Mouse (Mus musculus) midbrain, embryonic 14.5 days (tissue): Measurements from ENCODE around the gene Tbrg4. TPM values are rescaled to one million over a fixed set of nuclear protein-coding genes. Genes with fewer than 3 reads are reported as not detected.
"Not testable (repeated sequence)": the region's sequence is repeated elsewhere in the genome, so short reads cannot be mapped to it uniquely, and the experiment has no call there.

Experiments
- ATAC-seq: fragments of 200-750 bp; cut with Nextera tagmentation; 2 replicates; pipeline ENCODE4 v1.8.0; 2017; ENCODE audit warnings: moderate number of reproducible peaks, moderate library complexity; ENCODE audit not compliant: low FRiP score, low TSS enrichment
- DNase-seq: peaks from one replicate; pipeline ENCODE4 v3.0.0-alpha.2; 2015
- H3K27ac ChIP-seq: fragments of 300-500 bp; sonication (generic); replicated peaks from 2 replicates; pipeline ENCODE4 v1.5.1; 2014; ENCODE audit warnings: mild to moderate bottlenecking, low read depth, low read length, moderate library complexity
- H3K27me3 ChIP-seq: fragments of 300-500 bp; sonication (generic); 2 replicates; pipeline ENCODE4 v1.6.1; 2014; ENCODE audit warnings: low read length, control low read depth, mixed read lengths; ENCODE audit not compliant: control insufficient read depth, insufficient read depth
- H3K36me3 ChIP-seq: fragments of 300-500 bp; sonication (generic); 2 replicates; pipeline ENCODE4 v1.6.1; 2014; ENCODE audit warnings: low read length, control low read depth; ENCODE audit not compliant: control insufficient read depth, insufficient read depth
- H3K4me1 ChIP-seq: fragments of 300-500 bp; sonication (generic); 2 replicates; pipeline ENCODE4 v1.6.1; 2014; ENCODE audit warnings: mild to moderate bottlenecking, antibody characterized with exemption, low read length, control low read depth; ENCODE audit not compliant: control insufficient read depth, insufficient read depth
- H3K4me2 ChIP-seq: fragments of 300-500 bp; sonication (generic); 2 replicates; pipeline ENCODE4 v1.6.1; 2014; ENCODE audit warnings: mild to moderate bottlenecking, low read length, moderate library complexity
- H3K4me3 ChIP-seq: fragments of 300-500 bp; sonication (generic); replicated peaks from 2 replicates; pipeline ENCODE4 v1.5.1; 2014; ENCODE audit warnings: low read depth, low read length
- H3K9ac ChIP-seq: fragments of 300-500 bp; sonication (generic); replicated peaks from 2 replicates; pipeline ENCODE4 v1.6.1; 2014; ENCODE audit warnings: mild to moderate bottlenecking, low read length, moderate library complexity
- H3K9me3 ChIP-seq: fragments of 300-500 bp; sonication (generic); 2 replicates; pipeline ENCODE4 v1.6.1; 2016; ENCODE audit warnings: low read length, control low read depth, mixed read lengths; ENCODE audit not compliant: control insufficient read depth
- WGBS: fragments of 180-500 bp; shearing (Covaris S2); extraction: QIAGEN DNeasy Blood & Tissue Kit; methylation state at CpG from one replicate; pipeline ENCODE4 v1.1.7; 2014; 5-methylcytosine and 5-hydroxymethylcytosine counted together
- polyA plus RNA-seq: library from polyadenylated mRNA; unstranded; fragments of >200 nt; fragmentation: Nextera tagmentation; extraction: Ambion mirVana; gene quantifications from 2 replicates; pipeline ENCODE4 v1.2.1, GENCODE M21; 2014

Tbrg4 gene
- polyA plus RNA-seq, 1 experiment from 2014 or later: 30.2 TPM

DNA sequence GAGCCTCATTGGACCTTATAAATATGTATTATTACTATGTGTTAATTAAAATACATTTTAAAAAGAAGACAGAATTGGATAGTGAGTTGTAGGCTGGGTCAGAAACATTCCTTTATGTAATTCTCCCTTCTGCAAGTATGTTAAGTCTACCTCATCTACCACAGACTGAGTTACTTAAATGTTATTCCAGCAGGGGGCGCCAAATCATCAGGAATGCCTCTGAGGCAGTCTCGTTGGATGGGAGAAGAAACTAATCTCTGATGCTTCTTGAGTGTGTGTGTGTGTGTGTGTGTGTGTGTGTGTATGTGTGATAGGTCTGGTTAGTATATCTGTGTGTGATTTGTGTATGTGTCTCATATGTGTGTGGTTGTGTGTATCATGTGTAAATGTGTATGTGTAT is 29.0 kb upstream of the Tbrg4 start:
- Histone ChIP-seq H3K27me3 (no peaks in the 10 kb centered on the region), H3K4me3 (no peak overlapping the region), H3K9ac (no peak overlapping the region), H3K9me3 (no peaks in the 10 kb centered on the region), H3K4me2 (no peak overlapping the region), H3K4me1 (0 out of 2 replicates have a peak, but pooled peaks cover 8% of the 10 kb centered on the region), H3K36me3 (no peaks in the 10 kb centered on the region), H3K27ac (no peak overlapping the region)
- ATAC-seq (peak; percentile 71), DNase-seq (peak; percentile 97)
- WGBS: 0% methylated on average over 2 of the region's 2 CpGs

DNA sequence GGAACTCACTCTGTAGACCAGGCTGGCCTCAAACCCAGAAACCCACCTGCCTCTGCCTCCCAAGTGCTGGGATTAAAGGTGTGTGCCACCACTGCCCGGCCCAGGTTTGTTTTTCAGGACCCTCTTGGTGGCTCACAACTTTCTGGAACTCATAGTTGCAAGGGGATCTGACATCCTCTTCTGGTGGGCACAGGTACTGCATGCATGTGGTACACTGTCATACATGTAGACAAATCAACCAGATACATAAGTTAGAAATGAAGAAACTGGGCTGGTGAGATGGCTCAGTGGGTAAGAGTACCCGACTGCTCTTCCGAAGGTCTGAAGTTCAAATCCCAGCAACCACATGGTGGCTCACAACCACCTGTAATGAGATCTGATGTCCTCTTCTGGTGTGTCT is 27.1 kb upstream of the Tbrg4 start:
- not testable (repeated sequence) for DNase-seq, ATAC-seq
- 80% methylated on average over 3 of the region's 3 CpGs for WGBS

DNA sequence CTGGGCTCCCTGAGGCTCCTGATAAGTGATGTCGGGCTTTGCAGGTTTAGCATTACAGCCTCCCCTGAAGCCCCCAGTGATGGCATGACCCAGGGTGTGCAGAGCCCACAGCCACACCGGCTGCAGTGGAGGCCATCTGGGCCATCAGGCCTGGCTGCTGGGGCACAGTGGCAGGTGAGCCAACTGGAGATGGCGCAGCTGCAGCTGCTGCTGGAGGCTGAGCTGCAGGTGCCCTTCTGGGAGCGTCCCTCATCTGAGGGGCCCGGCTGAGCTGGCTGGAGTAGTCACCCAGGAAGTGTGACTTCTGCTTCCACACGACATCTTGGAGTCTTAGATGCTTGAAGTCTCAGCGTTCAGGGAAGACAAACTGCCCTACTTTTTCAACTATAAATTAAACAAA is 24.7 kb upstream of the Tbrg4 start:
- 75% methylated on average over 7 of the region's 7 CpGs for WGBS
- Histone ChIP-seq H3K4me2 (no peak overlapping the region), H3K9ac (no peak overlapping the region), H3K4me3 (no peak overlapping the region), H3K27me3 (no peaks in the 10 kb centered on the region), H3K9me3 (no peaks in the 10 kb centered on the region), H3K27ac (no peak overlapping the region), H3K36me3 (no peaks in the 10 kb centered on the region), H3K4me1 (no peaks in the 10 kb centered on the region)
- DNase-seq: no peak
- no peak for ATAC-seq

More for the DNA sequence above, 27.1 kb upstream of the Tbrg4 start:
- not testable (repeated sequence) for H3K4me1 ChIP-seq, H3K9me3 ChIP-seq, H3K4me2 ChIP-seq, H3K27me3 ChIP-seq, H3K9ac ChIP-seq, H3K4me3 ChIP-seq, H3K27ac ChIP-seq, H3K36me3 ChIP-seq

DNA sequence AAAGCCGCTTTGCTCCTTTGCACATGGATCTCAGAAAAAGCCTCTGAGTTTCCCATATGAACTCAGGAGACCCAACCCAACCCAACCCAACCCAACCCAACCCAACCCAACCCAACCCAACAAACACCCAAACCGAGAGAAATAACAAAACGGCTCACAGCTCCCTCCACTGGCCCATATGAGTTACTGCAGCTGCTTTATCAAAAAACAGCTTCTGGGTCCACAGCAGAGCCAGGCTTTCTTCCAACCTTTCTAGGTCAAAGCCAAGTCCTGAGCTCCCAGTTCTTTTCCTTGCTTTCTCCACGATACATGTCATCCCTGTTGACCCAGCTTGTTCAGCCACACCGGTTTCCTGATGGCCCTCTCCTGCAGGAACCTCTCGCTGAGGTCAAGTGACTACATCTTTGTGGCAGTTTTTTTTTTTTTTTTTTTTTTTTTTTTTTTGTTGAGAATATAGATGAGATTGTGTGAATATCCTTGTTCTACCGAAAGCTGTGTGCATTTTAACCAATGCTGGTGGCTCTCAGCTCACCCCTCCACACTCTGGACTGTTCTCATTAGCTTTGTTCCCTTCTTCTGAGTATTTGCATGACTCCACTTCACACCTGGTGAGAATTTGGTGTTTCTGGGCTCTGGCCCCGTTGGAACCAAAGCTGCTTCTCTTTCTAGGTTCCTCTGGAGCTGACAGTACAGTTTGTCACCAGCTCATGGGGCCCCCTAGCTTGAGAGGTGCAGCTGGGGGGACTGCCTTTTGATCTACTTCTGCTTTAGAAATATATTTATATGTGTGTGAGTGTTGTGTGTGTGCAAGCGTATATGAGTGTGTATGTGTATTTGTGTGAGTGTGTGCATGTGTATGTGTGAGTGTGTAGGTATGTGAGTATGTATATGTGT is 22.2 kb upstream of the Tbrg4 start:
- H3K9ac ChIP-seq: no peak overlapping the region
- DNase-seq: no peak
- WGBS: 65% methylated on average over 9 of the region's 9 CpGs

DNA sequence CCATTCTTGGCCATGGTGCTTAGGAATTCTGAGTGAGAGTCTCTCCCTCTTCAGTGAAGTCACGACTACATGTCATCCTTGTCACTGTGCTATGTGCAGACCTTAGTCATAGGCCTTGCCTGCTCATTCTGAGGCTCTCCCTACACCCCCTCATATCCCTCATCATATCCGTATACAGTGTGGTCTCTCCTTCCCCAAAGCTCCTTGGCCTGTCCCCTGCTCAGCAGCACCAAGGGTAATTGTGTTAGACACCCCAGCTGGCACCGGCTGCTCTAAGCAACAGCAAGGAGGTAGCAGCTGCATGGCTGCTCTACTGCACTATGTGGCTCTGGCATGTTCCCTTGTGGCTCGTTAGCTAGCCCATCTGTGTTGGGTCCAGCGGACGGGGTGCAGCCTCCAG is 18.7 kb upstream of the Tbrg4 start:
- DNase-seq (no peak), ATAC-seq (peak; percentile 31; the same call in 1 of the 2 replicates)
- H3K9me3 ChIP-seq: no peaks in the 10 kb centered on the region
- no peaks in the 10 kb centered on the region for H3K4me1 ChIP-seq
- H3K9ac ChIP-seq: no peak overlapping the region
- 64% methylated on average over 6 of the region's 6 CpGs for WGBS
- H3K4me3 ChIP-seq: no peak overlapping the region
- no peak overlapping the region for H3K27ac ChIP-seq
- H3K27me3 ChIP-seq: no peaks in the 10 kb centered on the region
- H3K4me2 ChIP-seq: no peak overlapping the region
- H3K36me3 ChIP-seq: no peaks in the 10 kb centered on the region

More for the DNA sequence above, 22.2 kb upstream of the Tbrg4 start:
- no peak overlapping the region for H3K4me2 ChIP-seq
- H3K27me3 ChIP-seq: no peaks in the 10 kb centered on the region
- no peaks in the 10 kb centered on the region for H3K4me1 ChIP-seq
- no peaks in the 10 kb centered on the region for H3K9me3 ChIP-seq
- no peak overlapping the region for H3K4me3 ChIP-seq
- no peaks in the 10 kb centered on the region for H3K36me3 ChIP-seq
- H3K27ac ChIP-seq: no peak overlapping the region
- no peak for ATAC-seq

DNA sequence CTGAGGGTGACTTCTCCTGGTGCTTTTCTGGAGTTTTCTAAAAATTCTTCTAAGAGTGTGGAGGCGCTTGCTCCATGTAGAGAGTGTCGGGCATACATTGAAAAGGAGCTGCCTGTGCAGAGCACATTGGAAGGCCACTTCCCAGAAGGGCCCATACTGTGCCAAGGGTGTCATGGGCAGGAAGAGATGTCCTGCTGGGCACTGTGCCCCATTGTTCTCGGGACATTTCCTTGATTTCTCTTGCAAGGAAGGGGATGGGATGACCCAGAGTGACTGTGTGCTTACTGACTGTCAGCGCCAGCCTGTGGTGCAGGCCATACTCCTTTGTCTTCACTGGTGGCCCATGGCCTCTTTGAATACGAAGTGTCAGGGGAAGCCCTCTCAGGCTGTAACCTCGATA is 13.2 kb upstream of the Tbrg4 start:
- Histone ChIP-seq H3K4me1 (no peaks in the 10 kb centered on the region), H3K4me2 (no peak overlapping the region), H3K27me3 (no peaks in the 10 kb centered on the region), H3K27ac (no peak overlapping the region), H3K36me3 (no peaks in the 10 kb centered on the region), H3K9me3 (no peaks in the 10 kb centered on the region), H3K4me3 (no peak overlapping the region), H3K9ac (no peak overlapping the region)
- ATAC-seq (no peak), DNase-seq (no peak)
- 79% methylated on average over 6 of the region's 6 CpGs for WGBS

DNA sequence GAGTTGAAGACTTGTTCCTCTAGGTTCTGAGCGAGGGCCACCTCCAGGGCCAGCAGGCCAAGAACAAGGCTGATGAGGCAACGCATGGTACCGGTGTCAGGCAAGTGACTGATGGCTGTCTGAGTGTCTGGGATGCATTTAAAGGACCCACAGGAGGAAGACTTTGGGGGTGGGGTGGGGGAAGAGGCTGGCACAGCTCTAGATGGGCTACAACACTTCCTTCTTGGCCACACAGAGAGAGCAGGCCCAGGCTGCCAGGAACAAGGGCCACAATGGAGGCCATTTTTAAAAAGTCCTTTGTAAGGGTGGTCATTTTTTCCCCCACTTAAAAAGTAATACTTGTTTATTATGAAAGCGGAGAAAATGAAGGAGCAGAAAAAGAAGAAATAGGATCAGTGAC is 12.7 kb upstream of the Tbrg4 start, which contains the start of gene Wap:
Gene Wap (minus strand): TSS at position 101 of the 400 bp plus-strand sequence.
- no peak within 1 kb of the TSS for H3K4me3 ChIP-seq
- ATAC-seq (no peak), DNase-seq (no peak)
- H3K4me1 ChIP-seq: no peaks in the 10 kb centered on the region
- H3K27me3 ChIP-seq: no peaks in the 10 kb centered on the region
- 86% methylated on average over 4 of the region's 4 CpGs for WGBS
- no peak within 1 kb of the TSS for H3K4me2 ChIP-seq
- no peak within 1 kb of the TSS for H3K9ac ChIP-seq
- H3K27ac ChIP-seq: no peak within 1 kb of the TSS
- H3K9me3 ChIP-seq: no peaks in the 10 kb centered on the region
- no peaks in the 10 kb centered on the region for H3K36me3 ChIP-seq

DNA sequence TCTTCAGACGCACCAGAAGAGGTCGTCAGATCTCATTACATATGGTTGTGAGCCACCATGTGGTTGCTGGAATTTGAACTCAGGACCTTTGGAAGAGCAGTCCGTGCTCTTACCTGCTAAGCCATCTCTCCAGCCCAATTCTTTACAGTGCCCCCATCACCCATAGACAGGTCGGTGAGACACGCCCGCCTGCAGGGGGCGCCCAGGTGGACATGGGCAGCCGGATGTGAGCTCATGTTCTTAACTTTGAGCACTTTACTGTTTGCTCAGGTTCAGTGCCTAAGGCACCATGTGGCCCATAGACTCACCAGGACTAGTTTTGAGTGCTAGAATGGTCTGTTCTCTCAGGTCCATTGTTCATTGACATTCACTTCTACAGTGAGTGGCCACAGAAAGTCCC is 10.3 kb upstream of the Tbrg4 start:
- no peaks in the 10 kb centered on the region for H3K36me3 ChIP-seq
- H3K9me3 ChIP-seq: no peaks in the 10 kb centered on the region
- H3K4me3 ChIP-seq: no peak overlapping the region
- H3K4me2 ChIP-seq: no peak overlapping the region
- H3K4me1 ChIP-seq: no peaks in the 10 kb centered on the region
- DNase-seq (no peak), ATAC-seq (no peak)
- H3K27me3 ChIP-seq: no peaks in the 10 kb centered on the region
- 80% methylated on average over 8 of the region's 8 CpGs for WGBS
- no peak overlapping the region for H3K27ac ChIP-seq
- no peak overlapping the region for H3K9ac ChIP-seq

DNA sequence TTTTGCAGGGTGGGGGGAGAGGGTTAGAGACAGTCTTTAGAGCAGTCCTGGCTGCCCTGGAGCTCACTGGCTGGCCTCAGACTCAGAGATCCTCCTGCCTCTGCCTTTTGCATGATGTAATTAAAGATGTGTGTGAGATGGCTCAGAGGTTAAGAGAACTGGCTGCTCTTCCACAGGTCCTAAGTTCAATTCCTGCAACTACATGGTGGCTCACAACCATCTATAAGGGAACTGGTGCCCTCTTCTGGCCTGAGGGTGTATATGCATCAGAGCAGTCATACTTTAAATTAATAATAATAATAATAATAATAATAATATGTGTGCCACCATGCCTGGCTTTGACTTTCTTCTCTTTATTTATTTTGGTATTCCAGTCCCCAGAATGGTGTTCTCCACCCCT is 3.8 kb upstream of the Tbrg4 start:
- Histone ChIP-seq H3K9me3 (no peaks in the 10 kb centered on the region), H3K27ac (no peak overlapping the region), H3K4me2 (no peak overlapping the region), H3K36me3 (no peaks in the 10 kb centered on the region), H3K4me3 (no peak overlapping the region), H3K27me3 (no peaks in the 10 kb centered on the region), H3K9ac (no peak overlapping the region), H3K4me1 (peaks cover 12% of the 10 kb centered on the region)
- ATAC-seq (no peak), DNase-seq (peak; percentile 59)
